Mouse (Mus musculus): ENCODE data around the gene Spag16. TPM values are rescaled to one million over a fixed set of nuclear protein-coding genes. Genes with fewer than 3 reads are reported as not detected.

The Spag16 gene
- total RNA-seq, 1 experiment from 2014 or later: 0.05 TPM

DNA sequence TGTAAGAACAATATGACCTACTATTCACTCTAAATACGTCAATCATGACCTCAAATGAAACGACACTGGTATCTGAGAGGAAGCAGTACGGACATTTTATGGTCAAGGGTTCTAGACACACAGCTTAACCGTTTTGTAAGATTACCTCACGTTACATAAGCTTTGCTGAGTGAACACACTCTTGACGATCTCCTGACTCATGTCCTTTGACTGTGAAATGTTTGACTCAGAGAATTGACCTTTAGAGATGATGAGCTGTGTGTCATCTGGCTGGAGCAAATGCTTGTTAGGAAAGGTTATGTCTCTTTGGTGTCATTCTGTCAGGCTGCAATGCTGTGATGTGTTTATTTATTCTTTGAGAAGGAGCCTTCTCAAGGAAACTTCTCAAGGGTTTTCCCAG is 252.0 kb downstream of the Spag16 start:
- ATAC-seq (replicated peaks; ENCODE audit: low read depth, poor library complexity, severe bottlenecking): no peak

DNA sequence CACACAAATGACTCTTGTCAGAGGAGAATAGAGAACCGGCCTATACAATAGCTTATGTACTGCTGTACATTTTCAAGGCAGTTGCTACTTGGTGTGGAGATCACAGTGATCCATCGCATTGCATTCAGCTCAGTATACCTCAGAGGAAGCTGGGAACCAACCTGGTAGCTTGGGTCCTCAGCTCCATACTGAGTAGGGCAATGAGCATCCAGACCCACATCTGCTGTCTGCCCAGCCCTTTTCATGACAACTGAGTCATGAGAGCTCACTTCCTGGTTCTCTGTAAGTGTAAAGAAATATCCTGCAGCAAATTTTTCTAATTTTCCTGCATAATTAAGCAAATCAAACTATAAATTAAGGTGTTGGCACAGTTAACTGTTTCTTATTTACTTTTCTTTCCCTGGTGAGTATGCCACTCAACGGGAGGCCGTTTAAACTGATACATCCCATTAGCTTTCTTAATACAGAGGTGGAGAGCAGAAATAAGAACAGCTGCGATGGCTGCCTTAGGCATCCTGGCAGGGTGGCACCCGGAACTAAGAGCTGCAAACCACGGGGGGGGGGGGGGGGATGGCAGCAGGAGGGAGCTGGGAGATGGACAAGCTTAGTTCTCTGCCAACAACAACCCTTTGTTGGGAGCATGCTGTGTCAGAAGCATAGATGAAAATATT is 255.6 kb downstream of the Spag16 start:
- no peak for ATAC-seq (replicated peaks; ENCODE audit: low read depth, poor library complexity, severe bottlenecking)

DNA sequence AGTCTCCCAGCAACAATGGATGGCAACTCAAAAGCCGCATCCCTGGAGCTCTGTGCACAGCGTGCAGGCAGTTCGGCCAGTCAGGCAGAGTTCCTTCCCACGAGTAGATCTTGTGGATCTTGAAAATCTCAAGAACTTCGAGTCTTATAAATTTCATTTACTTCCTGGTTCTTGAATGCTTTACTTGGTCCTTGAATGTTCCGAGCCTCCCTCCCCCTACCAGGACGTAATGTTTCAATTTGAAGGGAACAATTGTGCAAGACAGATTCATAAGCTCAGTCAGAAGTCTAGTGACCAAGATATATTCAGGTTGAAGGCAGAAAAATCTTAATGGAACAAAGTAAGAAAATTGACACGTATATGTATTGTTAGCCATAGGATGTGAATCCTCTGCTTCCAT is 277.9 kb downstream of the Spag16 start:
- ATAC-seq (replicated peaks; ENCODE audit: low read depth, poor library complexity, severe bottlenecking): no peak

DNA sequence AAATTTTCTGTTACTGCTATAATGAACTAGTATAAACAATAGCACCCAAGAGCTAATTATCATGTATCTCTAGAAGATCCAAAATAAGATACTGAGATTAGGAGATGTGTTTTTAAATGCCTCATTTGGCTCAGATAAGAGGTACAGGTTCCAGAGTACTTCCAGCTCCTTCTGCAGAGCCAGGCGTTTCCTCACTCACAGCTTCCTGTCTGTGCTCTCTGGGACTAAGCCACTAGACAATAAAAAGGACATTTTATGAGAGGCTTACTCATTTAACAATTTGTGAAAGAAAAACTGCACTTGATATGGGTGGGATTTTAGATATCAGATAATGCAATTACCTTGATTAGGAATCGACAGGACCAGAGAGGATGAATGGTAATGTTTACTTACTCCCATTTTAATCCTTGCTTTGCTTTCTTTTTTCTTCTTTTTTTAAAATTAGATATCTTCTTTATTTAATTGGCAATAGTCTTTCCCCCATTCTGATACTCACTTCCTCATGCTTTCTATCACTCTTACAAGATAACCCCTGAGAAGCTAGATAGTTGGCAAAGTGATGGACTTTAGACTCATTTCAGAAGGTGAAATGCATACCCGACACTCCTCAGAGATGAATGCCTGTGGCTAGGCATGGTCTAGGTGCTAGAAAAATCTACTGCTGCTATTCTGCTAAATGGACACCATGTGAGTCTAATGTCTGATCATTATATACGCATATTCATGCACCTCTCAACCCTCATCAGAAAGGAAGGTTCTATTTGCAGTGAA is 289.6 kb downstream of the Spag16 start:
- ATAC-seq (replicated peaks; ENCODE audit: low read depth, poor library complexity, severe bottlenecking): no peak

DNA sequence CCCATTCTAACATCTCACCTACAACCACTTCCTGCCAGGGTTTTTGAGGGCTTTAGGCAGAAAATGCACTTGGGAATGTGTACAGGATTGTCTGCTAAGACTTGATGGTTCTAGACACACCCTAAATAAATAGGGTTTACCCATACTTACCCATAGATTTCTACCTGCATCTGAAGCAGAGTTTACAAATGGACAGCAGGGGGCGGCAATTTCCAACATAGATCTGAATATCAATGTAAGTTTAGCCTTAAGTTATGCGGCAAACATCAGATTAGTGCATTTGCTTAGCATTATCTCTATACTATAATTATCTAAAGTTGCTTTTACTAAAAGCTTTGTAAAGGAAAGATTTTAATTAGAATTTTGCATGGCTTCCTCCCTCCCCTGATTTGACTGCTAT is 301.3 kb downstream of the Spag16 start:
- peak; percentile 69 for ATAC-seq (replicated peaks; ENCODE audit: low read depth, poor library complexity, severe bottlenecking)

DNA sequence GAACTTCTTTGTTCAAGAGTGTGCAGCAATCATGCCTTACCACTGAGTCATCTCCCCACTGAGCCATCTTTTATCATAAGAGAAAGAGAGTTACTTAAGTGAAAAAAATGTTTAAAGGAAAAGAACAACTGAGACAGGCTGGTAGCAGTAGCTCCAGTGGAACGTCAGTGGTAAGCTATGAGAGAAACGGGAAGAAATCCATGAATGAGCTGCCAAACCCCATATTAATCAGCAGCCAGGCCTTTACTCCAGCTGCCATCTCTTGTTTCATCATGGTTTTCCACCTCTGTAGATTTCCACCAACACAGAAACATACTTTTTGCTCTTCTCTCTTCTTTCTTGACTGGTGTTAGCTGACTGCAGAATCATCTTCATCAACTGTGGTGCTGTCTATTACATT is 308.8 kb downstream of the Spag16 start:
- ATAC-seq (replicated peaks; ENCODE audit: low read depth, poor library complexity, severe bottlenecking): no peak

DNA sequence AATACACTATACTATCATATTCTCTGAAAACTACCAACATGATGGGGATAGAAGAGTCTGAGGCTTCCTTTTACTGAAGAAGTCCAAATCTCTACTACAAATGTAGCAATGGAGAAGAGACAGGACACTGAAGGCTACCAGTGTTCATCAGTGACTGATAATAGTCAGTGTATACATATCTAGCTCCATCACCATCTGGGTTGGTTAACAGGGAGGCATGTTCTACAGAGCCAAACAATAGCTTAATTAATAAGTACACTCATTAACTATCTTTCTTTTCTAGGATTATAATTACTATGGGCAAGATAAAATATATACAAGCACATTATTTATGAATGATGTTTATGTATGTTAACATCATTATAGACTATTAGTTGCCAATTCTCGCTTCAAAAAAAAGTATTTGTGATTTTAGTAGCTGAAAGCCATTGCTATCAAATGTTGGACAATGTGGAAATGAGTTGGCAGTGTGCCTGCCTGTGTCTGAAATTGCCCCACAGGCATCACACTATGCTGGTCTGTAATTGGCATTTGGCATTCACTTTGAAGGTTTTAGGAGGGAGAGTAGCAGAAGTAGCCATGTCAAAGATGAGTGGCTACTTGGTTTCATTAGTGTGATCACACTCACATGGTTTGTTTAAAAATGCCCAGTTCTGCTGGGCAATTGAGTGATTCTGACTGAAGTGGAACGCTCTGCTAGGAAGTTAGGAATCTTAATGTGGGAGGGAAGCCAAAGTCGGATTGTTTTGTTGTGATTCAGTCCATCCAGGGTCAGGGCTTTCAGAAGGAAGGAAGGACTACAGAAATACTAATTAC is 338.8 kb downstream of the Spag16 start:
- no peak for ATAC-seq (replicated peaks; ENCODE audit: low read depth, poor library complexity, severe bottlenecking)

DNA sequence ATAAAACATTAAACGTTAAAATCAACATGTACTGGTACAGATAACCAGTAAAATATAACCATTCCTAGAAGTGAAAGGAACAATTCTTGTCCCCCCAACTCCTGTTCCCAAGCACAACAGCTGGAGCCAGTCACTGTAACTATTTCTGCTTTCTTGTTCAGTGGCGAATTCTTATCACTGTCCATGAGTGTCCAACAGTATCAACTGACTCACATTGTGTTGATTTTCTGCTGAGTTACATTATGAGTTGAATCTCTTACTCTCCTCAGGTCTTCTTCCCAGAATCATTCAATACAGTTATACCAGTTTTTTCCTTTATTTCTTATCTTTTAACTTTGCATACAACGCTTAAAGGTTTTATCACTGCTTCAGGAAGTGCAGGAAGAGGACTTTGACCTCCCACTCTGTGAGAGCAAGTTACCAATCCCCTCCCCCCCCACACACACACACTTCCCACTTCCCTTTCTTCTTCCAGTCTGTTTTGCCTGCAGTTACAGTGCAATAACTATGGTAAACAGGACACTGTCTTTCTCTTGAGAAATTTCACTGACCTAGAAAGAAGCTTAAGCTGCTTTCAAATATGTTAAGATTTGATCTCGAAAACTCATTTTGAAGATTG is 353.5 kb downstream of the Spag16 start:
- ATAC-seq (replicated peaks; ENCODE audit: low read depth, poor library complexity, severe bottlenecking): peak; percentile 54; the same call in 1 of the 2 replicates

DNA sequence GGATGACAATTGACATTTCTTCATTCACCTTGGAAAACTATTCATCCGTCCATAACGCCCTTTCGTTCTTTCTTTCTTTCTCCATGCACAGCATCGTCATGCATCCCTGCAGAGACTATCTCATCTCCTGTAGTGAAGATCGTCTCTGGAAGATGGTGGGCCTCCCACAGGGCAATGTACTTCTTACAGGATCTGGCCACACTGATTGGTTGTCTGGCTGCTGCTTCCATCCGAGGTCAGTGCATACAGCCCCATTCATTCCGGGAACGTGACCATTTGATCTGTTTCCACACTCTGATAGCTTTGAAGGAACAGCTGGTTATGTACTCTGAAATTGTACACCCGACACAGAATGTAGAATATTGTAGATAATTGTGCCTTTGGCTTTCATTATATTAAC is 438.0 kb downstream of the Spag16 start:
- ATAC-seq (replicated peaks; ENCODE audit: low read depth, poor library complexity, severe bottlenecking): no peak

DNA sequence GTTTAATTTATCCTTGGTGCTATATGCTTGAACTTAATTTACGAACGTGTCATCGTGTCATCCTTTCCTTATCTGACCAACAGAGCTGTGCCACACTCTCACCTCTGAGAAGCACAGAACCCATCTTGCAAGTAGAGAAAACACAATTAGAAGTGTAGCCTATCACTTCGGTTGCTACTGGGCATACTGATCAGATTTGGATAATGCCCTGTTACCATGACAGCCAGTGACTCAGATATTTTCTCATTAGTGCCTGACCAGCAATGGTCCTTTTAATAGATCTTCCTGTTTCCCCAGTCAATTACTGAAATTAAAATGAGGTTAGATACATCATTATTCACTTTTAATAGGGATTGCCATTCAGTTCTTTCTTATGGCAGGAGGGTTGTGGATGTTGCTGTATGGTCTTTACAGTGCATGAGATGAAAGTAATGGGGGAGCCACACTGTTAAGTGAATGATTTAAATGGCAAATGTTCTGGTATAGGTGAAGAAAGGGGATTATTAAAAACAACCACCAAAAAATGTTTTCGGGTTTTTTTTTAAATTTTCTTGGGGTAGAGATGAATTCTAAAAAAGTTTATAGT is 439.2 kb downstream of the Spag16 start:
- no peak for ATAC-seq (replicated peaks; ENCODE audit: low read depth, poor library complexity, severe bottlenecking)

DNA sequence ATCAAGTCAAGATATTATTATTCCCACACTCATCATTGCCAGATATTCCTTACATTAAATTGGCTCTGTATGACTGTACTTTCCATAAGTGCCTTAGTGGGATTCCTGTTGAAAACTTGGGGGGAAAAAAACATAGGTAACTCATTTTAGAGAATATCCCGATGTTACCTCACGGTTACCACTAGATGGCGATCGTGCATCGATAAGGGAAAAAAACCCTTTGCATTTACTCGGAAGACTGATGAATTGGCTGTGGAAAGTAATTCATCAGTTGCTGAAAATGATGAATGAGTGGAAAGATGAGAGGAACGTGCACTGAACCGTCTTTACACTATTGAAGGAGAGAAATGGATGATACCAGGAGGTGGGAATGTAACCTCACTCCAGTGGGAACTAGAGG is 443.4 kb downstream of the Spag16 start:
- ATAC-seq (replicated peaks; ENCODE audit: low read depth, poor library complexity, severe bottlenecking): peak; percentile 65

DNA sequence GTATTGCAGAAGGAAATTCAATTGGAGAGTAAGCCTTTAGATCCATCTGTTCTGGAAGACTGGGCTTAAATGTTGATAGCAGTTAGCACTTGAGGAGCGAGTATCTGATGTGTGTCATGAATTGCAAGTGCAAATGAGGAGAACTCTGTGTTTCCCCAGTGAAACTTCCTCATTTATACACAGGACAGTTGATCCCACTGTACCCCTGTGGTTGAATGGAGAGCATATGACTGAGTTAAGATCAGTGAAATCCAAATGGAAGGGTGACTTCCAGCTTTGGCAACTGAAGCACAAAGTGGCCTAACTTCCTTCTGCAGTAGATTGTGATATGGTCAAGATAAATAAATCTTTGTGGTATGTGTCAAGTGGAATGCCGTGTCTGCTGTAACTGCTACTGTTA is 446.0 kb downstream of the Spag16 start:
- ATAC-seq (replicated peaks; ENCODE audit: low read depth, poor library complexity, severe bottlenecking): peak; percentile 65

DNA sequence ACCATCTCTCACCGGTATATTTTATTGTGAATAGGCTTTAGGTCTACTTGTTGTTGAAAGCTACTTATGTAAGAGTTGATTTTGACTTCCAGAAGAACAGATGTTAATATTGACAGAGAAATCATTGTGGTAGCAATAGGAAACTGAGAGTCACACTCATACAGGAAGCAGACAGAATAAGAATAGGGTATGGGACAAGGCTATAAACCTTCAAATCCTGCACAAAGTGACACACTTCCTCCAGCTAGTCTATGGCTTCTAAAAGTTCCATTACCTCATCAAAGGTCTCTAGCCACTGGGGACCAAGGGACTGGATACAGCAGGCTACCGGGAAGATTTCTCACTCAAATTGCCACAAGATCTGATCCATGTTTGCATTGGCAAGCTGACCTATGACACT is 452.5 kb downstream of the Spag16 start:
- no peak for ATAC-seq (replicated peaks; ENCODE audit: low read depth, poor library complexity, severe bottlenecking)

DNA sequence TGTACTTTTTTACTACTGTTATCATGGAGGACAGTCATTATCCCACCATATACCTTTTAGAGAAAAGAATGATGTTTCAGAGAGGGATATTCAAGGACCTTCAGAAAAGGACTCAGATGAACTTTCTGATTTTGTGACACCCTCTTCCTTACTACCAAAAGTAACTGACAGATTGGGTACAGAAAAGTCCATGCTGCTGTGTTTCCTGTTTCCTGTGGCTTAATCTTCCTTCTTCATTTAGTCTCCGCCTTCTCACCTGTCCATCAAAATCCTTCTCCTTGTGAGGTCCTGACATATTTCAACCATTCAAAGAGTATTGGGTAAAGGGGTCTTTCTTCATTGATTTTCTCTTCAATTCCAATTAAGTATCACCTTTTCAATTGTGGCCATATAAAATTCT is 456.6 kb downstream of the Spag16 start:
- ATAC-seq (replicated peaks; ENCODE audit: low read depth, poor library complexity, severe bottlenecking): peak; percentile 42; the same call in 1 of the 2 replicates

DNA sequence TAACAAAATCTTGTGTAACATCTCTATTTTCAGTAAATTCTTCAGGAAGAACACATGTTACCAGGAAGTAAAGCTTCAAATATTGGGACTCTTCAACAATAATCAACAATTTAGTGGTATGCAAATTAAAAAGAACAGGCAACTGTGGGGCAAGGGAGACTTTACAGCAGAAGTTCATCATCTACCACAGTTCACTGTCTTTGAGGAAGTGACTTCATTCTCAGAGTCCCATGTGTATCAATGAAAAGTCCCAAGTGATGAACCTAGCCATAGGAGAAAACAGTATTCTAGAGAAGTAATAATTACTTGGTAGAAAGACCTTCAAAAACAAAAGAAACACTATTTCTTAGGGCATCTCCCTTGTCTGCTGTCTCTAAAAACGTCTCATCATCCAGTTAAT is 457.4 kb downstream of the Spag16 start:
- no peak for ATAC-seq (replicated peaks; ENCODE audit: low read depth, poor library complexity, severe bottlenecking)

DNA sequence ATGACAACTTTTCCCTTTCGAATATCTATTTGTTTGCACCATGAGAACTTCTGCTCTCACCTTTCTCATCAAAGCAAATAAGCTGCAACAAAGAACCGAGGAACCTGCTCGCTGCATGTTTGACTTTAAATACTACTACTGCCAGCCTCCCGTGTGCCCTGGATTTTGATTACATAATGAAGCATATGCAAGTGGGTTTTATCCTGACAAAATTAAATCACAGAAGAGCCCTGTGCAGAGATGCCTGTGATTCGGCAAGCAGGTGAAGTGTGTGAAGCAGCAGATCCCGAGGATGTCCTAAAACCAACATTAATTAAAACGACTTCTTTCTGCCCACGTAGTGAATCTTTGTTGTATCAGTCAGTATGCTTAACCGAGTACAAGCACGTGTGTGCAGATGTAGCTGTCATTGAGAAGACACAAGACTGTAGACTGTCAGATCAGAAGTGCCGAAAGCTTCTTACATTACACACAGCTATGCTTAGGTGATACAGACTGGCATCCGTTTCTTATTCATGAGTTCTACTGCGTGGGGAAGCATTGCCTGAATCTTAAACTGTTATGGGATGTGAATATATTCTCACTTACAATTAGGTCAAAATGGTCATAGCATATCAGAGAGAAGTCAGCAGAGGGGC is 489.5 kb downstream of the Spag16 start:
- no peak for ATAC-seq (replicated peaks; ENCODE audit: low read depth, poor library complexity, severe bottlenecking)

DNA sequence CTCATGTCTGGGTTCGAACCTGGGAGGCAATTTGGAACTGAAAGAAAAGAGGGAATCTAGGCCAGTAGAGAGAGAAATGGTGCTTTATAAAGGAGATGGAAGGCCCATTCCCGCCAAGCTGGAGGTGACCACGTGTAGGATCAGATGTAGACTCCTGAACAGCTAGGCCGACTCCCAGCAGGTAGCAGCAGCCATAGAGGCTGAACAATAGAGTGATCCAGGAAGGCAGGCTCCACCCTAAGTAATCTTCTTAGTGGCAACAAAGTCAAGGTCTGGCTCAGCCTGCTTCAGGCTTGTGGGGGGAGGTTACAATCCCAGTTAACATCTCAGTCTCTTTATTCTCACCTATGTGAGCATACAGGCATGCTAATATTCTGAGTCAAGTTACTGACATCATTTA is 494.2 kb downstream of the Spag16 start:
- no peak for ATAC-seq (replicated peaks; ENCODE audit: low read depth, poor library complexity, severe bottlenecking)

DNA sequence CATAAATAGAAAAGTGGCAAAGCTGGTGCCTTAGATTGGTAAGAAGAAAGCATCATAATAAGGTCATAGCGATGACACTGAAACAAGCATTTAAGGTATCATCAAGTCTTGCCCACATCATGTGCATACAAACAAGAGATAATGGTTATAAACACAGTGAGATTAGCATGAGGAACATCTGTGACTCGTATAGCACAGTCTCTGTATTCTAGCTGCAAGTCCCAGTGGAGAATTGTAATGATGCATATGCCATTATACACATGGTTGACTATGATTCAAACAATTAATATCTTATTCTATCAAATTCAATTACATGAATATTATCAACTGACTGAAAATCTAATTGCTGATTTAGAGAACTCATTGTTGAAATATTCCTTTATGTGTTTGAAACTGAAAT is 519.4 kb downstream of the Spag16 start:
- ATAC-seq (replicated peaks; ENCODE audit: low read depth, poor library complexity, severe bottlenecking): no peak

DNA sequence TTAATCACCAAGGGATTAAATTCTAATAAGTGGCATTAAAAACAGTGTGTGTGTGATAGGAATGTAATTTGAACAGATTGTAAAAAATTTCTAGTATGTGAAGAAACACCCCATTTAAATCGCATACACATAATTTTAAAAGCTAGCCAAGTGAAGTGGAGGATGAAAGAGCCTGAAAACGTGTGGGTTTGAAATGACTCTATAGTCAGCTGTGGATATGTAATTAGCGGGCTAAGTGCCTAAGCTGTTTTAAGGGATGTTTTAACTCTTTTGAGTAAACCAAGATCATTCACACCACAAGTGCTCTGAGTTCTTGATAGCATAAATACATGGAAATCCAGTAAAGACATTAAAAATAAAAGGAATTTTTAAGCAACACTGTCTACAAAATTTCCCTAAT is 524.6 kb downstream of the Spag16 start:
- no peak for ATAC-seq (replicated peaks; ENCODE audit: low read depth, poor library complexity, severe bottlenecking)

DNA sequence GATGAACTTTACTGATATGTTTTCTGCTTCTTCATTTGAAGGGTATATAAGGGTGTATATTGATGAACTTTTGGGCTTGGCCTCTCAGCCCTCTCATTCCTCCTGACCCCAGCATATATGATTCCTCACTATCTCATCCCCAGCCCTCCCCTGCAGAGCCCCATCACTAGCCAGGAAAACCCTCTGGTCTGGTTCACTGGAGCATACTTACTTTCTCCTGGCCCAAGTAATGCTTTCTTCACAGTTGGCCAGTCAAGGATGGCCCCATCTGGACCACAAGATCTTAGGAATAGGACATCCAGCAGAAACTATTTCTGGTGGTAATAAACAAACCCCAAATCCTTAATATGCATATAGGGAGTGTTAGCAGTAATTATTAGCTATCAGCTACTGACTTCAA is 527.2 kb downstream of the Spag16 start:
- no peak for ATAC-seq (replicated peaks; ENCODE audit: low read depth, poor library complexity, severe bottlenecking)
